Mouse (Mus musculus) cerebellum, adult 9-11 months (tissue): ENCODE results near the gene Tarbp2.
A peak's percentile ranks its signal among the peaks of the same experiment; 100 is the strongest.

Experiments
- DNase-seq: peaks from one replicate; pipeline ENCODE4 v3.0.0; 2022

Gene Tarbp2

GRCm38 (mm10) chr15:102526111-102527002 lies 8.4 kb downstream of the Tarbp2 start:
- peak; percentile 14 for DNase-seq

- DNase-seq, result no peak
Observed at GRCm38 (mm10) chr15:102527936-102528335, 9.9 kb downstream of the Tarbp2 start.

GRCm38 (mm10) chr15:102528396-102528795 lies 10.4 kb downstream of the Tarbp2 start:
- DNase-seq, result no peak

- no peak for DNase-seq
Observed at GRCm38 (mm10) chr15:102530566-102530965, 12.6 kb downstream of the Tarbp2 start.

- DNase-seq, result peak; percentile 35
Observed at GRCm38 (mm10) chr15:102531586-102531985, 13.6 kb downstream of the Tarbp2 start.

GRCm38 (mm10) chr15:102532106-102532900 lies 14.3 kb downstream of the Tarbp2 start:
- peak; percentile 86 for DNase-seq

- DNase-seq, result peak; percentile 38
Observed at GRCm38 (mm10) chr15:102533926-102534325, 15.9 kb downstream of the Tarbp2 start.

- peak; percentile 97 for DNase-seq
Observed at GRCm38 (mm10) chr15:102544801-102545200, 26.8 kb downstream of the Tarbp2 start.

GRCm38 (mm10) chr15:102546246-102546645 lies 28.3 kb downstream of the Tarbp2 start:
- DNase-seq, result no peak

GRCm38 (mm10) chr15:102546677-102547427 lies 28.9 kb downstream of the Tarbp2 start:
- DNase-seq, result peak; percentile 99

- peak; percentile 96 for DNase-seq
Observed at GRCm38 (mm10) chr15:102547478-102547877, 29.5 kb downstream of the Tarbp2 start.

GRCm38 (mm10) chr15:102552599-102552998 lies 34.6 kb downstream of the Tarbp2 start:
- no peak for DNase-seq

- no peak for DNase-seq
Observed at GRCm38 (mm10) chr15:102555581-102555980, 37.6 kb downstream of the Tarbp2 start.

GRCm38 (mm10) chr15:102557580-102557979 lies 39.6 kb downstream of the Tarbp2 start:
- DNase-seq, result no peak

- DNase-seq, result no peak
Observed at GRCm38 (mm10) chr15:102562491-102562890, 44.5 kb downstream of the Tarbp2 start.

- no peak for DNase-seq
Observed at GRCm38 (mm10) chr15:102563061-102563460, 45.1 kb downstream of the Tarbp2 start.

GRCm38 (mm10) chr15:102563681-102564080 lies 45.7 kb downstream of the Tarbp2 start:
- peak; percentile 65 for DNase-seq

- no peak for DNase-seq
Observed at GRCm38 (mm10) chr15:102567849-102568248, 49.9 kb downstream of the Tarbp2 start.

GRCm38 (mm10) chr15:102572081-102572480 lies 54.1 kb downstream of the Tarbp2 start:
- no peak for DNase-seq
